In the genomic region with DNA sequence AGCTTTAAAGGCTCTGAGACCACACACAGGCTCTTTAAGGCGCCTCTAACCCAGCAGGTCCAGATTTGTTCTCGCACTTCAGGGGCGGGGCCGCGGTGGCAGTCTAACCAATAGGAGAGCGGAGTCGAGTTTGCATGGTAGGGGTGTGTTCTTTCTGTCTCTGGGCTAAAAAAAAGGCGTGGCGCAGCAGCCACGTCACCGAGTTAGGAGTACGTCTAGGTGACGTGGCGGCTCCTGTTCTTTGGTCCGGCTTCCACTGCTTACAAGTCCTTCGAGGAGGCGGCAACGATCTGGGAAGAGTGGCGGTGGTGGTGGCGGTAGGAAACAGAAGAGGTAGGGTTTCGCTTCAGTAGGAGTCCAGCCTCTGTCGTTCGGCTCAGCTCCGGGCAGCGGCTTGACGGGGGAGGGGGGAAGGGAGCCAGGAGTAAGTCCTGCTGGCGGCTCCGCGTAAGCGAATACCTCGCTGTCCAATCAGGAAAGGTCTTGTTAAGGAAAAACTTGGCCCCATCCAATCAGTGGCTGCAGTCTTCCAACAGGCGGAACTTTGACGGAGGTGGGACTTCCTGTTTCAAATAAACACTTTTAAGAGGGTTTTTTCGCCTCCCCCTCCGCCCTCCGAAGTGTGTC, we compare ENCODE assay signal across 8 mouse cellular contexts. TPM values are rescaled to one million over a fixed set of nuclear protein-coding genes. Genes with fewer than 3 reads are reported as not detected.
A peak's percentile ranks its signal among the peaks of the same experiment; 100 is the strongest.
DNase-seq lines count a peak whose midpoint lies in the region; ATAC-seq and TF ChIP-seq lines count a peak whose summit lies in the region.

A gene (plus strand): TSS at position 171 of the 627 bp plus-strand sequence.

- no peaks in the 10 kb centered on the region for H3K27me3 ChIP-seq in hindbrain, postnatal 0 days (ENCODE audit: insufficient read depth, low read length)

- H3K9me3 ChIP-seq in hindbrain, postnatal 0 days (ENCODE audit: low read length): no peaks in the 10 kb centered on the region

- peak within 1 kb of the TSS; percentile 99 for H3K27ac ChIP-seq in gastrocnemius, adult 2 months
- H3K27ac ChIP-seq in hindbrain, postnatal 0 days: peak within 1 kb of the TSS; percentile 95
- peak within 1 kb of the TSS; percentile 96 for H3K27ac ChIP-seq in left cerebral cortex, adult 2 months

- under 1% methylated on average over 36 of the region's 36 CpGs for WGBS in hindbrain, postnatal 0 days

- H3K36me3 ChIP-seq in hindbrain, postnatal 0 days (ENCODE audit: insufficient read depth, low read length): peaks cover 33% of the 10 kb centered on the region

- peak within 1 kb of the TSS; percentile 74 for H3K4me3 ChIP-seq in gastrocnemius, adult 2 months
- peak within 1 kb of the TSS; percentile 60 for H3K4me3 ChIP-seq in hindbrain, postnatal 0 days (ENCODE audit: low read length)
- peak within 1 kb of the TSS; percentile 82 for H3K4me3 ChIP-seq in left cerebral cortex, adult 2 months

- no peak; the same call in 1 of the 2 replicates for TF ChIP-seq CTCF in gastrocnemius, adult 2 months (IDR thresholded peaks at IDR 0.05)
- TF ChIP-seq CTCF in hindbrain, postnatal 0 days (IDR thresholded peaks at IDR 0.05; ENCODE audit: low read depth): peak; percentile 52
- peak; percentile 18 for TF ChIP-seq CTCF in left cerebral cortex, adult 2 months (IDR thresholded peaks at IDR 0.05)

- peak; percentile 92 for ATAC-seq in common myeloid progenitor, adult 5-6 weeks (replicated peaks; ENCODE audit: low read depth, poor library complexity, severe bottlenecking)
- ATAC-seq in hindbrain, postnatal 0 days: peak; percentile 98
- ATAC-seq in megakaryocyte, adult 5-6 weeks (ENCODE audit: poor library complexity, severe bottlenecking): peak; percentile 95

- intact Hi-C loops in gastrocnemius, adult 2 months (cut with DNase I): loop anchor here (2.0 kb wide), 1 partner anchor 15 kb away; a partner anchor contains a TSS
- intact Hi-C loops in left cerebral cortex, adult 2 months (cut with DNase I): no loop called here

- peak within 1 kb of the TSS; percentile 97 for H3K4me2 ChIP-seq in hindbrain, postnatal 0 days (ENCODE audit: low read depth, low read length)

- 0 out of 2 replicates have a peak, but pooled peaks cover 3% of the 10 kb centered on the region for H3K4me1 ChIP-seq in hindbrain, postnatal 0 days (ENCODE audit: insufficient read depth, low read length)

- peak; percentile 99 for DNase-seq in ZHBTc4 (ENCODE audit: low read depth, low spot score)
- DNase-seq in gastrocnemius, adult 2 months: peak; percentile 96
- peak; percentile 98 for DNase-seq in hindbrain, postnatal 0 days (ENCODE audit: low spot score)
- peak; percentile 89 to 94 for DNase-seq in left cerebral cortex, adult 2 months (ENCODE audit: extremely low spot score in 1 of 2, low spot score in 2 of 2)
- peak; percentile 95 to 97 for DNase-seq in right cerebral cortex, adult 2 months (ENCODE audit: low spot score in 2 of 2)
- peak; percentile 96 for DNase-seq in urinary bladder, postnatal 14 days (ENCODE audit: low spot score)

- peak within 1 kb of the TSS; percentile 79 for H3K9ac ChIP-seq in hindbrain, postnatal 0 days (replicated peaks; ENCODE audit: low read length)

RNA-seq across cellular contexts. Expression of the gene that starts here (rescaled TPM):
- total RNA-seq in common myeloid progenitor, adult 5-6 weeks (2017): 45.7 and 60.0 TPM in 2 replicates
- 10 to 100 TPM; 20.8 to 22.1 TPM for total RNA-seq in gastrocnemius, adult 2 months (2021)
- 84.4 and 110 TPM in 2 replicates for total RNA-seq in hindbrain, postnatal 0 days (2014; rRNA removed)
- 95.3 and 104 TPM in 2 replicates for polyA plus RNA-seq in hindbrain, postnatal 0 days (2015; fragmentation: Nextera tagmentation; extraction: Ambion mirVana)
- total RNA-seq in left cerebral cortex, adult 2 months (2021): 10 to 100 TPM; 71.2 to 77.9 TPM
- 40.9 and 55.3 TPM in 2 replicates for total RNA-seq in megakaryocyte, adult 5-6 weeks (2015)
- 40.8 and 65.6 TPM in 2 replicates for total RNA-seq in megakaryocyte, adult 5-6 weeks (2017)

Comparison
In these comparisons a context has a peak if more than half of its experiments do, and no peak if none do; other contexts are left out.
1. Peak in every context shown above with its lines: DNase-seq, ATAC-seq, H3K4me3 ChIP-seq and H3K27ac ChIP-seq.